Mouse (Mus musculus): ENCODE measurements around the gene Rsph9. TPM values are rescaled to one million over a fixed set of nuclear protein-coding genes. Genes with fewer than 3 reads are reported as not detected.

Gene Rsph9
- polyA plus RNA-seq, 1 experiment from 2014 or later = 39.3 TPM

DNA sequence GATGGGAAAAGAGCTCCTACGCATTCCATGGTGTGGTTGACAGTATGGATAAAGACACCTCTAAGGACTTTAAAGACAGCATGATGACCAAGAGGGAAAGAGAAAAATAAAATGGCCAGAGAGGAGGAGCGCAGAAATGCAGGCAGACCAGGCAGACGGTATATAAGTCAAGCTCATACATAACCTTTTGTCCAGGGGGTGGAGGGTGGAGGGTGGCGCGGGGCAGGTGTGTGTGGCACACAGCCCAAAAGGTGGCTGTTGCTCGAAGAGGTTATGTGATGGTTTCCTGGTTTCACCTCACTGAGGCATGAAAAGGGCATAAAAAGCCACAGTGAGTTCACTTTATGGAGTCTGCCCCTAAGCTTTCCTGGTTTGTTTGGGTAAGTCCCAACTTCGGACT lies 18.5 kb upstream of the Rsph9 start:
- Histone ChIP-seq H3K27ac (replicated peaks) (no peak overlapping the region), H3K4me3 (replicated peaks) (no peak overlapping the region), H3K9ac (replicated peaks) (no peak overlapping the region), H3K4me2 (peak overlapping the region; percentile 6; the same call in 1 of the 2 replicates), H3K9me3 (replicated peaks) (no peaks in the 10 kb centered on the region), H3K4me1 (peaks cover 31% of the 10 kb centered on the region), H3K27me3 (replicated peaks) (no peaks in the 10 kb centered on the region), H3K36me3 (peaks cover 36% of the 10 kb centered on the region)
- WGBS = 94% methylated on average over 7 of the region's 7 CpGs
- no peak for ATAC-seq (ENCODE audit: low FRiP score)

DNA sequence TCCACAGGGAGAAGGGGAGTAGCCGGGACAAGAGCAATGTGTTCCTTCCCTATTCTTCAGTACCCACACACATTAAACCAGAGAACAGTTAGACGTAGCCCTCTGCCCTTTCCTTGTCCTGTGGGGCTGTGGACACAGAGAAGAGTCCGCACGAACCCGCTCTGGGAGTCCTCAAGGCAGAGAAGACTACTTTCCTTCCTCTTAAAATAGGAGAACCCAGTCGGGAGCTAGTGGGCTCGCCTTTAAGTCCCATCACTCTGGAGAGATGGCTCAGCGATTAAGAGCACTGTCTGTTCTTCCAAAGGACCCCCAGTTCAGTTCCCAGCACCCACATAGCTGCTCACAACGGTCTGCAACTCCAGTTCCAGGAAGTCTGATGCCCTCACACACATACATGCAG lies 17.7 kb upstream of the Rsph9 start:
- Histone ChIP-seq H3K27me3 (replicated peaks) (no peaks in the 10 kb centered on the region), H3K36me3 (peaks cover 27% of the 10 kb centered on the region), H3K9ac (replicated peaks) (peak overlapping the region; percentile 84), H3K4me2 (peak overlapping the region; percentile 89), H3K4me1 (peaks cover 31% of the 10 kb centered on the region), H3K4me3 (replicated peaks) (peak overlapping the region; percentile 85), H3K27ac (replicated peaks) (peak overlapping the region; percentile 82), H3K9me3 (replicated peaks) (no peaks in the 10 kb centered on the region)
- no peak for ATAC-seq (ENCODE audit: low FRiP score)
- 52% methylated on average over 9 of the region's 9 CpGs for WGBS

DNA sequence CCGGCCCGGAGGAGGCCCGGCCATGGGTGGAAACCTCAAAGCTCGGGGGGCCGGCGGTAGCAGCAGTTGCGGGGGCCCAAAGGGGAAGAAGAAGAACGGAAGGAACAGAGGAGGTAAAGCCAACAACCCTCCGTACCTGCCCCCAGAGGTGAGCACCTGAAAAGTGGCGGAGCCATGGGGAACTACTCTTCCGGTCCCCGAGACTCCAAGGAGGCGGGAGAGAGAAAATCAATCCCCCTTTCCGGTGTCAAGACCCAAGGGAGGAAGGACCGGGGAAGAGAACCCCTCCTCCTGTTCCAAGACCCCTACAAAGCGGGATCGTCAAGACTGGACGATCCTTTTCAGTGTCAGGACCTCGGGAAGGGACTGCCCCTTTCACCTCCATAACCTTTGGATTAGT lies 17.2 kb upstream of the Rsph9 start:
- H3K9me3 ChIP-seq (replicated peaks) = no peaks in the 10 kb centered on the region
- no peaks in the 10 kb centered on the region for H3K27me3 ChIP-seq (replicated peaks)
- H3K27ac ChIP-seq (replicated peaks) = peak overlapping the region; percentile 82
- peak overlapping the region; percentile 84 for H3K9ac ChIP-seq (replicated peaks)
- H3K4me1 ChIP-seq = peaks cover 31% of the 10 kb centered on the region
- WGBS = under 1% methylated on average over 19 of the region's 19 CpGs
- H3K4me2 ChIP-seq = peak overlapping the region; percentile 89
- peak; percentile 40 for ATAC-seq (ENCODE audit: low FRiP score)
- H3K4me3 ChIP-seq (replicated peaks) = peak overlapping the region; percentile 85
- peaks cover 22% of the 10 kb centered on the region for H3K36me3 ChIP-seq

DNA sequence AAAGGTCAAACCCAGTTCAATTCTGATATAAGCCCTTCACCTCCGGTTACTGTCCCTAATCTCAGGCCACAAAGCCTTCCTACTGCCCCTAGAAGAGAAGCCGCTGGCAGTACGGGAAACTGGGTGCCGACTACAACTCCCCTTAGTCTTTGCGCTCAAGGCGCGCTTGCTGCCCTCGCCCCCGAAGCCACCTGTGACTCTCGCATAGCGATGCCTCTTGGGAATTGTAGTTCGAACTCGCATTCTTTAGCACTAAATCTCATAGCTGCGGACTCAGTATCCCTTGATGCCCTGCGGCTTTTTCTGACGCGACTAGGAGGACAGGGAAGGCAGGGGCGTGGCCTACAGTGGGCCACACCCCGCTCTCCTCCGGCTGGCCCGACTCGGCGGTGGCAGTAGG lies 16.7 kb upstream of the Rsph9 start, which contains the start of gene Gtpbp2:
Gene Gtpbp2 (plus strand): TSS at position 347 of the 400 bp plus-strand sequence.
- ATAC-seq (ENCODE audit: low FRiP score) = peak; percentile 98
- Histone ChIP-seq H3K27me3 (replicated peaks) (no peaks in the 10 kb centered on the region), H3K27ac (replicated peaks) (peak within 1 kb of the TSS; percentile 82), H3K9me3 (replicated peaks) (no peaks in the 10 kb centered on the region), H3K9ac (replicated peaks) (peak within 1 kb of the TSS; percentile 84), H3K4me1 (peaks cover 31% of the 10 kb centered on the region), H3K36me3 (peaks cover 17% of the 10 kb centered on the region), H3K4me2 (peak within 1 kb of the TSS; percentile 89), H3K4me3 (replicated peaks) (peak within 1 kb of the TSS; percentile 85)
- WGBS = under 1% methylated on average over 23 of the region's 23 CpGs

DNA sequence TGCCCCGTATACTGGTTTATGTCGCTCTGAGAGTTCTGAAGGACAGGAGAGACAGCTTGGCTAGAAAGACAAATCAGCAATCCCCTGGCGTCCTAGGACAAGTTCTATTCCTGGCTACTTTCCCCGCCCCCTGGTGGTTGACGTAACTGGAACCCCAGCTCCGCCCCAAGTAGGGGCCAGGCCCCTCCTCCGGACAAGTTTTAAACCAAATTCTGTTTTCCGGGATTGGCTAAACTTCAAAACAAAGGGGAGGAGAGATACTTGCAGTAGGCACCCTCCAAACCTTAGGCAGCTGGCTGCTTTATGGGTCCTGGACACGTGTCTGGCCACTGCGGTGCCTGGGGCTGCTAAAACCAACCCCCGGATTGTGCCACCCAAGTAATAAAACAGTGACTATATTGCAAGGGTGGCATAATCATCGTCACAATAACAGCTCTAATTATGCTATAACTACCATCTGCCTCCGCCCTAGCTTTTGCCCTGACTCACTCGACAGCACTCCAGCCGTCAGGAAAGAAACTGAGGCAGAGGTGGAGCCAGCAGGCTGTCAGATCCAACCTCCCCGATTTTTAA lies 16.2 kb upstream of the Rsph9 start:
- WGBS = under 1% methylated on average over 16 of the region's 16 CpGs
- Histone ChIP-seq H3K27me3 (replicated peaks) (no peaks in the 10 kb centered on the region), H3K4me3 (replicated peaks) (peak overlapping the region; percentile 85), H3K36me3 (peaks cover 12% of the 10 kb centered on the region), H3K9me3 (replicated peaks) (no peaks in the 10 kb centered on the region), H3K4me1 (peaks cover 31% of the 10 kb centered on the region), H3K9ac (replicated peaks) (peak overlapping the region; percentile 50), H3K27ac (replicated peaks) (peak overlapping the region; percentile 78), H3K4me2 (peak overlapping the region; percentile 89)
- ATAC-seq (ENCODE audit: low FRiP score) = peak; percentile 67

DNA sequence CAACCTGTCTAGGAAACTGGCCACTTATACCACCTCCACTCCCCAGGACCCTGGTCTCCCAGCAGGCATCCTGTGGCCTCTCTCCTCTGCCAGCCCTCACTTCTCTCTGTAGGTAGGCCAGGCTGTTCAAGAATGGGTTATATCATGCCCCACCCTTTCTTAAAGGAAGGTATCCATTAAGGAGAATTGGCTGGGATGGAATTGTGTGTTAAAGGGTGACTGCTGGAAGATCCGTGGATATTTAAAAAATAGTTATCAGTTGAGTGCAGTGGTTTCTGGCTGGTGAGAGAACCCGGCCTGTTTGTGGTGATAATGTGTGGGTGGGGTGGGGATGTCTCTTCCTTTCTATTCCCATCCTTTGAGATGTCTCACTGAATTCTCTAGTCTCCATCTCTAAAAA lies 15.2 kb upstream of the Rsph9 start:
- ATAC-seq (ENCODE audit: low FRiP score) = no peak
- H3K4me2 ChIP-seq = no peak overlapping the region
- no peak overlapping the region for H3K9ac ChIP-seq (replicated peaks)
- peaks cover 31% of the 10 kb centered on the region for H3K4me1 ChIP-seq
- 69% methylated on average over 2 of the region's 2 CpGs for WGBS
- H3K4me3 ChIP-seq (replicated peaks) = no peak overlapping the region
- H3K27ac ChIP-seq (replicated peaks) = no peak overlapping the region
- H3K36me3 ChIP-seq = peaks cover 2% of the 10 kb centered on the region
- no peaks in the 10 kb centered on the region for H3K9me3 ChIP-seq (replicated peaks)
- H3K27me3 ChIP-seq (replicated peaks) = no peaks in the 10 kb centered on the region

DNA sequence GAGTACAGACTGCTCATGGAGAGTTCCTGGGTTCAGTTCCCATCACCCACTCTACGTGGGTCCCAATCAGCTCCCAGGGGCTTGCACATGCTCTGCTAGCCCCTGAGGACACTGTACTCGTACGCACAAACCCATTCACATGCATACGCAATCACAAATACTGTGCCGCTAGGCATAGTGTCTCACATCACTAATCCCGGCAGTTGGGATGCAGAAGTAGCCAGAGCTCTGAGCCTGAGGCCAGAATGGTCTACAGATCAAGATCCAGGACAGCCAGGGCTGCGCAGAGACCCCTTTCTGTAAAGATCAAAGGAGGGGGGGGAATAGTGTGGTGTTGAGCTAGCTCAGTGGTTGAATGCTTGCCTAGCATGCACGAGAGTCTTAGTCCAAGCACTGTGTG lies 13.1 kb upstream of the Rsph9 start:
- H3K27me3 ChIP-seq (replicated peaks) = no peaks in the 10 kb centered on the region
- no peak overlapping the region for H3K9ac ChIP-seq (replicated peaks)
- H3K4me2 ChIP-seq = no peak overlapping the region
- no peaks in the 10 kb centered on the region for H3K9me3 ChIP-seq (replicated peaks)
- H3K4me3 ChIP-seq (replicated peaks) = no peak overlapping the region
- H3K36me3 ChIP-seq = no peaks in the 10 kb centered on the region
- no peak overlapping the region for H3K27ac ChIP-seq (replicated peaks)
- WGBS = 84% methylated on average over 8 of the region's 8 CpGs
- H3K4me1 ChIP-seq = peaks cover 30% of the 10 kb centered on the region
- ATAC-seq (ENCODE audit: low FRiP score) = no peak

DNA sequence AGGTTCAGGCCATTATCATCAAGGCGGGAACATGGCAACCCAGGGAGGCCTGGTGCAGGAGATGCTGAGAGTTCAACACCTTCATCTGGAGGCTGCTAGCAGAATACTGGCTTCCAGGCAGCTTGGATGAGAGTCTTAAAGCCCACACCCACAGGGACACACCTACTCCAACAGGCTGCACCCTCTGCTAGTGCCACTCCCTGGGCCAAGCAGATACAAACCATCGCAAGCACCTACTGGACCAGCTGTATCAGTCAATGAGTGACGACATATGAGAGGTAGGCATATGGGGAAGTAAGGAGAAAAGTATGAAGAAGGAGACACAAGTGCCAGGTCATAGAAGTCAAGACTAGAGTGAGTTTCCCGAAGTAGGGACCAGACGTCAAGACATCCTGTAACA lies 12.7 kb upstream of the Rsph9 start:
- WGBS = 94% methylated on average over 5 of the region's 5 CpGs

DNA sequence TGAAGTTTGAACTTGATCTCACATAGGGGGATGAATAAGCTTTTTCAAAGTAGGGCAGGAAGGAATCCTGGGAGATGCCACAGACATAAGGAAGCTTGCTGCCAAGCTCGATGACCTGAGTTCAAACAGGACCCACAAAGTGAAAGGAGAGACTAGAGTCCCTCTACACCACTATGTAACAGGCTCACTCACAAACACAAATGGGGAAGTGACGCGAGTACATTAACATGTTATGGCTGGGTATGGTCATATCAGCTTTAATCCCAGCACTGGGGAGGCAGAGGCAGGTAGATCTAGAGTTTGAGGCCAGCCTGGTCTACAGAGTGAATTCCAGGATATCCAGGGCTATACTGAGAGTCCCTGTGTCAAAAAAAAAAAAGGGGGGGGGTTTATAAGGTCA lies 10.3 kb upstream of the Rsph9 start:
- no peak overlapping the region for H3K9ac ChIP-seq (replicated peaks)
- peaks cover 14% of the 10 kb centered on the region for H3K4me1 ChIP-seq
- H3K36me3 ChIP-seq = no peaks in the 10 kb centered on the region
- H3K9me3 ChIP-seq (replicated peaks) = no peaks in the 10 kb centered on the region
- ATAC-seq (ENCODE audit: low FRiP score) = no peak
- no peak overlapping the region for H3K4me2 ChIP-seq
- no peaks in the 10 kb centered on the region for H3K27me3 ChIP-seq (replicated peaks)
- no peak overlapping the region for H3K4me3 ChIP-seq (replicated peaks)
- H3K27ac ChIP-seq (replicated peaks) = no peak overlapping the region
- 95% methylated on average over 3 of the region's 3 CpGs for WGBS

More for the DNA sequence above, 12.7 kb upstream of the Rsph9 start:
- H3K36me3 ChIP-seq = no peaks in the 10 kb centered on the region
- H3K27ac ChIP-seq (replicated peaks) = no peak overlapping the region
- ATAC-seq (ENCODE audit: low FRiP score) = no peak
- H3K4me3 ChIP-seq (replicated peaks) = no peak overlapping the region
- no peak overlapping the region for H3K9ac ChIP-seq (replicated peaks)
- H3K9me3 ChIP-seq (replicated peaks) = no peaks in the 10 kb centered on the region
- peaks cover 26% of the 10 kb centered on the region for H3K4me1 ChIP-seq
- no peaks in the 10 kb centered on the region for H3K27me3 ChIP-seq (replicated peaks)
- H3K4me2 ChIP-seq = no peak overlapping the region

DNA sequence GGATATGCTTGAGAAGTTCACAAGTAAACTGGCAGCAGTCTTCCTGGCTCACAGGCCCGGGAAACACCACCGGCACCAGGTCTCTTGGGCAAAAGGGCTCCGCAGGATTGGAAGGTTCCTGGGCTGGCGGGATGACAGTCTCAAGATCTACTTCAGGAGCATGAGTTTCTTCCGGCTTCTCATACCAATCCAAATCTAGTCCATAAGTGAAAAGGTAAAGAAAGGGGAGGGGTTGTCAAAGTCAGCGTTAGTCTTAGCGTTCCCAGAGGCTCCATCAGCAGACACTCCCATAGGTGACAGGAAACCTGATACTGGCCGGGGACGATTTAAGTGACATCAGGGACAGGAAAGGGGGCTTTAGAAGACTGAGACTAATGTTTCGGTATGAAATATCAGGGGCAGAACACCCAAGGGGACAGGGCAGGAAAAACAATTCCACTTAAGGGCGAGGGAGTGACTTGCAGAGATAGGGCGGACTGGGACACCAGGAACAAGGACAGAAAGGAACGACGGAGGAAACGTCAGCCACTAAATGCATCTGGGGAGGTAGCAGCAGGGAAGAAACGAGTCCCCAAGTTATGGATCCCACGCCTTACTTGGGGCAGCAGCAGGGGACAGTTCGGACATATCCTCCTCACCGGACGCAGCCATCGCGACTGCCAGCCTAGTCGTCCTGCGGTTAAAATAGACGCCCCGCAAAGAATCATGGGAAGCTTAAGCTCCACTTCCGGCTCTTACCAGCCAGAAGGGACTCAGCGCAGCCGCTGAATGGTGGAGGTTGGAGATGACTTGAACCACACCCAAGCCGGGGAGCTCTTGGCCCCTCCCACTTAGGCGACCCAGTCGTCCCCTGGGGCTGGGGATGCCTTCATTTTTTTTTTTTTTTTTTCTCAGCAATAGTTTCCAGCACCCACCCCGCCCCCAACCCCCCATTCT lies 9.1 kb upstream of the Rsph9 start, which contains the start of gene Mad2l1bp:
Gene Mad2l1bp (minus strand): TSS at position 707 of the 936 bp plus-strand sequence.
- peaks cover 14% of the 10 kb centered on the region for H3K4me1 ChIP-seq
- ATAC-seq (ENCODE audit: low FRiP score) = peak; percentile 88
- H3K36me3 ChIP-seq = peaks cover 10% of the 10 kb centered on the region
- peak within 1 kb of the TSS; percentile 78 for H3K4me2 ChIP-seq
- WGBS = 6% methylated on average over 33 of the region's 33 CpGs
- H3K4me3 ChIP-seq (replicated peaks) = peak within 1 kb of the TSS; percentile 63
- no peaks in the 10 kb centered on the region for H3K9me3 ChIP-seq (replicated peaks)
- no peaks in the 10 kb centered on the region for H3K27me3 ChIP-seq (replicated peaks)
- peak within 1 kb of the TSS; percentile 62 for H3K9ac ChIP-seq (replicated peaks)
- peak within 1 kb of the TSS; percentile 75 for H3K27ac ChIP-seq (replicated peaks)

DNA sequence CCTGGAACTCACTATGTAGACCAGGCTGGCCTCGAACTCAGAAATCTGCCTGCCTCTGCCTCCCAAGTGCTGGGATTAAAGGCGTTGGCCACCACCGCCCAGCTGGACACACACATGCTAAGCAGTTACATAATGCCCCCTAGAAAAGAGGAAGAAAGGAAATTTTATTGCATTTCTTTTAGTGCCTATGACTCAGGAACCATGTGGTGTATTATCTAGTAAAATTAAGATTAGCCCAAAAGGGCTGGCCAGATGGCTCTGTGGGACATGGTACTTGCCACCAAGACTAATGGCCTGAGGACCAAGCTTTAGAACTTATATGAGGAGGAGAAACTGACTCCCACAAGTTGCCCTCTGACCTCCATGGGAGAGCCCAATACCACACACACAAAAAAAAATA lies 4.1 kb downstream of the Rsph9 start:
- Histone ChIP-seq H3K27me3 (replicated peaks) (no peaks in the 10 kb centered on the region), H3K36me3 (peaks cover 2% of the 10 kb centered on the region; the same call in 1 of the 2 replicates), H3K4me1 (peaks cover 19% of the 10 kb centered on the region), H3K4me2 (no peak overlapping the region), H3K27ac (replicated peaks) (no peak overlapping the region), H3K9me3 (replicated peaks) (no peaks in the 10 kb centered on the region), H3K4me3 (replicated peaks) (no peak overlapping the region), H3K9ac (replicated peaks) (no peak overlapping the region)
- WGBS = 94% methylated on average over 3 of the region's 3 CpGs
- no peak for ATAC-seq (ENCODE audit: low FRiP score)
